Mouse (Mus musculus) forebrain, embryonic 10.5 days (tissue): ENCODE results near the gene Ntrk1. TPM values are rescaled to one million over a fixed set of nuclear protein-coding genes. Genes with fewer than 3 reads are reported as not detected.

Experiments
- DNase-seq: peaks from one replicate; pipeline ENCODE4 v3.0.0-alpha.2; 2017; ENCODE audit warnings: low spot score; ENCODE audit errors: extremely low spot score
- H3K27ac ChIP-seq: fragments of 300-500 bp; sonication (generic); 2 replicates; pipeline ENCODE4 v1.5.1; 2016; ENCODE audit warnings: mild to moderate bottlenecking
- H3K27me3 ChIP-seq: fragments of 300-500 bp; sonication (generic); 2 replicates; pipeline ENCODE4 v1.6.1; 2016; ENCODE audit warnings: mild to moderate bottlenecking; ENCODE audit not compliant: poor library complexity, severe bottlenecking
- H3K36me3 ChIP-seq: fragments of 300-500 bp; sonication (generic); replicated peaks from 2 replicates; pipeline ENCODE4 v1.6.1; 2016; ENCODE audit warnings: mild to moderate bottlenecking, moderate library complexity
- H3K4me1 ChIP-seq: fragments of 300-500 bp; sonication (generic); 2 replicates; pipeline ENCODE4 v1.6.1; 2016
- H3K4me3 ChIP-seq: fragments of 300-500 bp; sonication (generic); 2 replicates; pipeline ENCODE4 v1.5.1; 2016; ENCODE audit warnings: mild to moderate bottlenecking, moderate library complexity
- H3K9me3 ChIP-seq: fragments of 300-500 bp; sonication (generic); 2 replicates; pipeline ENCODE4 v1.6.1; 2016; ENCODE audit warnings: mild to moderate bottlenecking, moderate library complexity
- WGBS: fragments of 180-500 bp; shearing (Covaris S2); methylation state at CpG from one replicate; pipeline ENCODE4 v1.1.7; 2016; 5-methylcytosine and 5-hydroxymethylcytosine counted together
- polyA plus RNA-seq: library from polyadenylated mRNA; unstranded; fragments of >200 nt; fragmentation: Nextera tagmentation; extraction: Ambion mirVana; gene quantifications from 2 replicates; pipeline ENCODE4 v1.2.1, GENCODE M21; 2016

Gene Ntrk1
- polyA plus RNA-seq, 1 experiment from 2014 or later: 0.46 TPM

- H3K9me3 ChIP-seq: no peaks in the 10 kb centered on the region
- no peak for DNase-seq
- no peak overlapping the region for H3K4me3 ChIP-seq
- no peak overlapping the region for H3K27ac ChIP-seq
- H3K36me3 ChIP-seq: peaks cover 19% of the 10 kb centered on the region
- H3K4me1 ChIP-seq: peaks cover 16% of the 10 kb centered on the region
- peaks cover 7% of the 10 kb centered on the region; the same call in 1 of the 2 replicates for H3K27me3 ChIP-seq
- 91% methylated on average over 16 of the region's 16 CpGs for whole genome bisulfite sequencing
Measured at GRCm38 (mm10) chr3:87742735-87743134, 52.2 kb downstream of the Ntrk1 start.

- WGBS: 90% methylated on average over 3 of the region's 3 CpGs
- peaks cover 16% of the 10 kb centered on the region for H3K4me1 ChIP-seq
- DNase-seq: no peak
Measured at GRCm38 (mm10) chr3:87742013-87742412, 52.9 kb downstream of the Ntrk1 start.

DNA sequence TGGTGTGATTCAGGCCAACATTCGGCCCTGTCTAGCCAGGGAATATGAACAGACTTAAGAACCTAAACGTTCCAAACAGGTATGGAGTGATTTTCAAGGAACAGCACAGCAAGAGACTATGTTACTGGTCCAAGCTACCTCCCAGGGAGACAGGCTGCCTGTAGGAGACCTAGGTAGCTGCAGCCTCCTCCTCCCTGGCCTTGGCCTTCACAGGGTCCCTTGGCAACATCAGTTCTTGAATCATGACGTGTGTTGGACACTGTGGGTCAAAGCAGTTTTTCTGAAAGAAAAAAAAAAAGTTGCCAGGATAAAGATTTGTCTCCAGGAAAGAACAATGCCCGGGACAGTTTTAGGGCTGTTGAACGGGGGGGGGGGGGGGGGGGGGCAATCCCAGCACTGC, 56.1 kb downstream of the Ntrk1 start:
- Histone ChIP-seq H3K9me3 (no peaks in the 10 kb centered on the region), H3K4me3 (no peak overlapping the region), H3K36me3 (peaks cover 57% of the 10 kb centered on the region), H3K4me1 (no peaks in the 10 kb centered on the region), H3K27ac (no peak overlapping the region), H3K27me3 (no peaks in the 10 kb centered on the region)
- no peak for DNase-seq
- 88% methylated on average over 5 of the region's 5 CpGs for WGBS

More at GRCm38 (mm10) chr3:87742013-87742412, 52.9 kb downstream of the Ntrk1 start:
- Histone ChIP-seq H3K27ac (no peak overlapping the region), H3K27me3 (peaks cover 7% of the 10 kb centered on the region; the same call in 1 of the 2 replicates), H3K9me3 (no peaks in the 10 kb centered on the region), H3K4me3 (no peak overlapping the region), H3K36me3 (peaks cover 26% of the 10 kb centered on the region)

- H3K4me1 ChIP-seq: no peaks in the 10 kb centered on the region
- DNase-seq: no peak
- 85% methylated on average over 9 of the region's 9 CpGs for WGBS
- peaks cover 90% of the 10 kb centered on the region for H3K36me3 ChIP-seq
- no peak overlapping the region for H3K4me3 ChIP-seq
- H3K27ac ChIP-seq: no peak overlapping the region
- no peaks in the 10 kb centered on the region for H3K27me3 ChIP-seq
- no peaks in the 10 kb centered on the region for H3K9me3 ChIP-seq
Measured at GRCm38 (mm10) chr3:87735335-87735734, 59.6 kb downstream of the Ntrk1 start.

GRCm38 (mm10) chr3:87733984-87734761, 60.8 kb downstream of the Ntrk1 start:
- Histone ChIP-seq H3K4me3 (no peak overlapping the region), H3K9me3 (no peaks in the 10 kb centered on the region), H3K4me1 (no peaks in the 10 kb centered on the region), H3K27me3 (no peaks in the 10 kb centered on the region), H3K36me3 (peaks cover 95% of the 10 kb centered on the region), H3K27ac (no peak overlapping the region)
- DNase-seq: no peak
- WGBS: 92% methylated on average over 11 of the region's 11 CpGs

- WGBS: 89% methylated on average over 4 of the region's 4 CpGs
- Histone ChIP-seq H3K9me3 (no peaks in the 10 kb centered on the region), H3K27me3 (no peaks in the 10 kb centered on the region), H3K4me1 (no peaks in the 10 kb centered on the region), H3K27ac (no peak overlapping the region), H3K36me3 (peaks cover 95% of the 10 kb centered on the region), H3K4me3 (no peak overlapping the region)
- DNase-seq: no peak
Measured at GRCm38 (mm10) chr3:87733098-87733497, 61.9 kb downstream of the Ntrk1 start.

- Histone ChIP-seq H3K9me3 (no peaks in the 10 kb centered on the region), H3K27me3 (no peaks in the 10 kb centered on the region), H3K4me1 (no peaks in the 10 kb centered on the region), H3K4me3 (no peak overlapping the region), H3K27ac (no peak overlapping the region), H3K36me3 (peaks cover 96% of the 10 kb centered on the region)
- WGBS: 92% methylated on average over 6 of the region's 6 CpGs
- DNase-seq: no peak
Measured at GRCm38 (mm10) chr3:87728696-87729095, 66.3 kb downstream of the Ntrk1 start.

Other genes with a start within 250 kb of the Ntrk1 start
- gene Arhgef11, start 177.6 kb downstream of the Ntrk1 start, polyA plus RNA-seq: 14.9 and 15.6 TPM in 2 replicates
- gene Lrrc71, start 46.5 kb downstream of the Ntrk1 start, polyA plus RNA-seq: 0.31 and 0.32 TPM in 2 replicates
- 0.06 and 0.14 TPM in 2 replicates for gene Insrr, start 1.8 kb upstream of the Ntrk1 start, polyA plus RNA-seq
- gene Pear1, start 29.1 kb upstream of the Ntrk1 start, polyA plus RNA-seq: 10.7 and 11.2 TPM in 2 replicates
- 0.09 and 0.10 TPM in 2 replicates for gene Sh2d2a, start 51.6 kb upstream of the Ntrk1 start, polyA plus RNA-seq
- gene Prcc, start 90.4 kb upstream of the Ntrk1 start, polyA plus RNA-seq: 16.9 and 17.3 TPM in 2 replicates
- 199 and 219 TPM in 2 replicates for gene Hdgf, start 111.2 kb upstream of the Ntrk1 start, polyA plus RNA-seq
- 71.4 and 74.8 TPM in 2 replicates for gene Mrpl24, start 124.3 kb upstream of the Ntrk1 start, polyA plus RNA-seq
- gene Isg20l2, start 135.2 kb upstream of the Ntrk1 start, polyA plus RNA-seq: 87.7 and 88.3 TPM in 2 replicates
- gene Rrnad1, start 135.6 kb upstream of the Ntrk1 start, polyA plus RNA-seq: 19.1 and 22.8 TPM in 2 replicates
- gene Crabp2, start 153.5 kb upstream of the Ntrk1 start, polyA plus RNA-seq: 834 and 866 TPM in 2 replicates
- 81.2 and 86.9 TPM in 2 replicates for gene Nes, start 175.9 kb upstream of the Ntrk1 start, polyA plus RNA-seq
- 0.17 TPM in 2 replicates for gene Bcan, start 205.1 kb upstream of the Ntrk1 start, polyA plus RNA-seq
- gene Hapln2, start 232.4 kb upstream of the Ntrk1 start, polyA plus RNA-seq: not detected in 2 replicates
- gene Gpatch4, start 247.9 kb upstream of the Ntrk1 start, polyA plus RNA-seq: 52.4 and 54.5 TPM in 2 replicates